Mouse (Mus musculus) lung, embryonic 15.5 days (tissue): ENCODE measurements around the gene Dcxr. TPM values are rescaled to one million over a fixed set of nuclear protein-coding genes. Genes with fewer than 3 reads are reported as not detected.

Source experiments
- ATAC-seq: fragments of 200-750 bp; cut with Nextera tagmentation; 2 replicates; pipeline ENCODE4 v1.8.0; 2017; ENCODE audit warnings: moderate number of reproducible peaks, borderline replicate concordance; ENCODE audit not compliant: low FRiP score, low TSS enrichment; ENCODE audit errors: extremely low read depth
- H3K27ac ChIP-seq: fragments of 300-500 bp; sonication (generic); 2 replicates; pipeline ENCODE4 v1.5.1; 2015; ENCODE audit warnings: moderate library complexity, mild to moderate bottlenecking, inconsistent platforms
- H3K27me3 ChIP-seq: fragments of 300-500 bp; sonication (generic); 2 replicates; pipeline ENCODE4 v1.6.1; 2015; ENCODE audit warnings: inconsistent platforms
- H3K36me3 ChIP-seq: fragments of 300-500 bp; sonication (generic); 2 replicates; pipeline ENCODE4 v1.6.1; 2015; ENCODE audit warnings: inconsistent platforms
- H3K4me1 ChIP-seq: fragments of 300-500 bp; sonication (generic); 2 replicates; pipeline ENCODE4 v1.6.1; 2015; ENCODE audit warnings: inconsistent platforms
- H3K4me2 ChIP-seq: fragments of 300-500 bp; sonication (generic); 2 replicates; pipeline ENCODE4 v1.6.1; 2015; ENCODE audit warnings: inconsistent platforms, mild to moderate bottlenecking, moderate library complexity
- H3K4me3 ChIP-seq: fragments of 300-500 bp; sonication (generic); 2 replicates; pipeline ENCODE4 v1.5.1; 2015; ENCODE audit warnings: mild to moderate bottlenecking, inconsistent platforms
- H3K9ac ChIP-seq: fragments of 300-500 bp; sonication (generic); 2 replicates; pipeline ENCODE4 v1.6.1; 2015; ENCODE audit warnings: inconsistent platforms
- H3K9me3 ChIP-seq: fragments of 300-500 bp; sonication (generic); 2 replicates; pipeline ENCODE4 v1.6.1; 2016; ENCODE audit warnings: inconsistent platforms
- WGBS: fragments of 180-500 bp; shearing (Covaris S2); methylation state at CpG from one replicate; pipeline ENCODE4 v1.1.7; 2015; 5-methylcytosine and 5-hydroxymethylcytosine counted together
- polyA plus RNA-seq: library from polyadenylated mRNA; unstranded; fragments of >200 nt; fragmentation: Nextera tagmentation; extraction: Ambion mirVana; gene quantifications from 2 replicates; pipeline ENCODE4 v1.2.1, GENCODE M21; 2015

The Dcxr gene
- polyA plus RNA-seq, 1 experiment from 2014 or later = 55.1 TPM

DNA sequence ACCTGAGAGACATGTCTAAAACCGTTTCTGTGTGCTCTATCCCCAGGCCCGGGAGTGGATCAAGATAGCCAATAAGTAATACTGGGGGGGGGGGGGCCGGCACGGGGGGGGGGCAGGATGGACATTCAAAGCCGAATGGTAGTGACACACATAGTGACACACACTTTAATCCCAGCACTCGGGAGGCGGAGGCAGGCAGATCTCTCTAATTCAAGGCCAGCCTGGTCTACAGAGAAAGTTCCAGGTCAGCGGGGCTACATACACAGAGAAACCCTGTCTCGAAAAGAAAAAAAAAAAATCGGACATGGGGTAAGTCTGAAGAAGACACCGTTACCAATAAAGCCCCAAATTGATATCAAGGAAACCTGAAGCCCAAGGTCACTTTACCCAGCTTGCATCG, 483 bp upstream of the Dcxr start:
- Histone ChIP-seq H3K27ac (no peak overlapping the region), H3K27me3 (no peaks in the 10 kb centered on the region), H3K9me3 (no peaks in the 10 kb centered on the region), H3K9ac (no peak overlapping the region), H3K4me2 (peak overlapping the region; percentile 80; the same call in 1 of the 2 replicates), H3K36me3 (0 out of 2 replicates have a peak, but pooled peaks cover 5% of the 10 kb centered on the region), H3K4me1 (peaks cover 21% of the 10 kb centered on the region), H3K4me3 (no peak overlapping the region)
- ATAC-seq = no peak
- 54% methylated on average over 12 of the region's 12 CpGs for WGBS

- peak; percentile 5; the same call in 1 of the 2 replicates for ATAC-seq
- peak overlapping the region; percentile 52 for H3K9ac ChIP-seq
- peak overlapping the region; percentile 48; the same call in 1 of the 2 replicates for H3K27ac ChIP-seq
- 0 out of 2 replicates have a peak, but pooled peaks cover 5% of the 10 kb centered on the region for H3K36me3 ChIP-seq
- no peaks in the 10 kb centered on the region for H3K9me3 ChIP-seq
- 17% methylated on average over 36 of the region's 36 CpGs for WGBS
- peaks cover 31% of the 10 kb centered on the region for H3K4me1 ChIP-seq
- peak overlapping the region; percentile 80 for H3K4me2 ChIP-seq
- H3K27me3 ChIP-seq = peaks cover 5% of the 10 kb centered on the region; the same call in 1 of the 2 replicates
- H3K4me3 ChIP-seq = peak overlapping the region; percentile 63
These were observed 575 bp downstream of the Dcxr start for GRCm38 (mm10) chr11:120726243-120727168.

DNA sequence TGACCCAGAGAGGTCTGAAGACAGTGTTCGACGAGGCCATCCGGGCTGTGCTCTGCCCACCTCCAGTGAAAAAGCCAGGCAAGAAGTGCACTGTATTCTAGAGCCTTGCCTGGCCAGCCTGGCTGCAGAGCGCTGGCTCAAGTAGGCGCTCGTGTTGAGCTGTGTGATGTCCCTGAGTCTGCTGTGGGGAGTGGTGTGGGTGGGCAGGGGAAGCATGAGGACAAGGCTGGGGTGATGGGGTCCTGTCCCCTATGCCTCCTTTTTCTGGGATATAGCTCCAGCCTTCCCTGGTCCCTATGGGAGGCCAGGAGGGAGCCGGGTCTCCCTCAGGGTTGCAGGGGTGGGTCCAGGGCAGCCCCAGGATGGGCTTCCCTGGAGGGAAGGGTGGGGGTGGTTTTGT, 3.6 kb downstream of the Dcxr start:
- no peak overlapping the region for H3K27ac ChIP-seq

GRCm38 (mm10) chr11:120722761-120723382, 4.2 kb downstream of the Dcxr start:
- Histone ChIP-seq H3K27me3 (peaks cover 5% of the 10 kb centered on the region; the same call in 1 of the 2 replicates), H3K4me1 (peaks cover 31% of the 10 kb centered on the region), H3K9me3 (no peaks in the 10 kb centered on the region), H3K4me3 (no peak overlapping the region), H3K9ac (no peak overlapping the region), H3K27ac (no peak overlapping the region), H3K4me2 (peak overlapping the region; percentile 99; the same call in 1 of the 2 replicates), H3K36me3 (peaks cover 21% of the 10 kb centered on the region)
- no peak for ATAC-seq
- 82% methylated on average over 11 of the region's 11 CpGs for WGBS

More for the DNA sequence above, 3.6 kb downstream of the Dcxr start:
- H3K9ac ChIP-seq = no peak overlapping the region
- ATAC-seq = no peak
- no peaks in the 10 kb centered on the region for H3K9me3 ChIP-seq
- H3K27me3 ChIP-seq = peaks cover 5% of the 10 kb centered on the region; the same call in 1 of the 2 replicates
- H3K4me1 ChIP-seq = peaks cover 31% of the 10 kb centered on the region
- H3K4me2 ChIP-seq = no peak overlapping the region
- H3K36me3 ChIP-seq = peaks cover 16% of the 10 kb centered on the region
- H3K4me3 ChIP-seq = no peak overlapping the region
- WGBS = 75% methylated on average over 7 of the region's 7 CpGs

DNA sequence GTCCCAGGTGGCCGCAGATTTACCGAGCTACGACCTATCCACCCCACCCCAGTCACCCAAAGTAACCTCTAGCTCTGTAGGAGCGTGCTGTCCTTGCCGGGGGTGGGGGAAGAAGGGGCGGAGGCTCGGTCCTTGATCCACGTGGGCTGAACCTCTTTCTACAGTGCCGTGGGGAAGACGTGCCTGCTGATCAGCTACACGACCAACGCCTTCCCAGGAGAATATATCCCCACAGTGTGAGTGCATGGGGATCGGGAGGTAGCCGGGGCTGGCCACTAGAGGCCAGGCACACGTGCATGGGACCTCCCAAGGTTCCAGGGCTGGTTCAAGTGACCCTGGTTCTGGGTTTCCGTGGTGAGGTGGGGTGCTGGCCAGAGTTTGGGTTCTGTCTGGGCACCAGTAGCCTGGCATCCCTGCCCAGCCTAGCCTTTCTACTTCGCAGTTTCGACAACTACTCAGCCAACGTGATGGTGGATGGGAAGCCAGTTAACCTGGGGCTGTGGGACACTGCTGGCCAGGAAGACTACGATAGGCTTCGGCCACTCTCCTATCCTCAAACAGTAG, 4.9 kb downstream of the Dcxr start:
- Histone ChIP-seq H3K4me1 (peaks cover 31% of the 10 kb centered on the region), H3K27ac (peak overlapping the region; percentile 66), H3K4me3 (peak overlapping the region; percentile 63), H3K9ac (peak overlapping the region; percentile 73), H3K27me3 (peaks cover 5% of the 10 kb centered on the region; the same call in 1 of the 2 replicates), H3K4me2 (peak overlapping the region; percentile 99), H3K9me3 (no peaks in the 10 kb centered on the region), H3K36me3 (peaks cover 28% of the 10 kb centered on the region)
- ATAC-seq = no peak
- 18% methylated on average over 21 of the region's 21 CpGs for WGBS

- Histone ChIP-seq H3K4me3 (peak within 1 kb of the TSS; percentile 63), H3K4me1 (peaks cover 25% of the 10 kb centered on the region), H3K27me3 (peaks cover 5% of the 10 kb centered on the region; the same call in 1 of the 2 replicates), H3K9ac (peak within 1 kb of the TSS; percentile 73), H3K36me3 (peaks cover 32% of the 10 kb centered on the region), H3K9me3 (no peaks in the 10 kb centered on the region), H3K4me2 (peak within 1 kb of the TSS; percentile 99), H3K27ac (peak within 1 kb of the TSS; percentile 66)
- peak; percentile 70 for ATAC-seq
- WGBS = under 1% methylated on average over 80 of the region's 90 CpGs
These were observed 5.7 kb downstream of the Dcxr start, which contains the start of gene Rac3 for GRCm38 (mm10) chr11:120721124-120722066. TSS of gene Rac3 (plus strand) at chr11:120721470.

DNA sequence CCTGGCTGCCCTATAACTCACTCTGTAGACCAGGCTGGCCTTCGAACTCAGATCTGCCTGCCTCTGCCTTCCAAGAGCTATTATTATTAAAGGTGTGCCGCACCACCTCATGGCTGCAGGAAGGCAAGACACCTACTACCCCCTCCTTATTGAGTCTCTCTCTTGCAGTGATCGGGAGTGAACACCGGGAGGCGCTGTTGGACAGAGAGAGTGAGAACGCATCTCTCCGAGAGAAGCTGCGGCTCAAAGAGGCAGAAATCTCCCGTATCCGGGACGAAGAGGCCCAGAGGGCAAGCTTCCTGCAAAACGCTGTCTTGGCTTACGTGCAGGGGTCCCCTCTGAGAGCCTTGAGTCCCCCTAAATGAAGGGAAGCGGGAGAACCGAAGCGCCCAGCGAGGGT, 6.6 kb downstream of the Dcxr start:
- H3K27me3 ChIP-seq = peaks cover 5% of the 10 kb centered on the region; the same call in 1 of the 2 replicates
- WGBS = 17% methylated on average over 17 of the region's 17 CpGs
- H3K4me3 ChIP-seq = peak overlapping the region; percentile 63
- ATAC-seq = no peak
- H3K27ac ChIP-seq = no peak overlapping the region; the same call in 1 of the 2 replicates
- H3K4me2 ChIP-seq = peak overlapping the region; percentile 99
- peaks cover 20% of the 10 kb centered on the region for H3K4me1 ChIP-seq
- H3K9ac ChIP-seq = peak overlapping the region; percentile 73
- no peaks in the 10 kb centered on the region for H3K9me3 ChIP-seq
- H3K36me3 ChIP-seq = peaks cover 33% of the 10 kb centered on the region

GRCm38 (mm10) chr11:120719841-120720376, 7.2 kb downstream of the Dcxr start:
- no peak overlapping the region; the same call in 1 of the 2 replicates for H3K4me2 ChIP-seq
- 87% methylated on average over 13 of the region's 13 CpGs for WGBS
- no peak for ATAC-seq

GRCm38 (mm10) chr11:120719242-120719641, 7.8 kb downstream of the Dcxr start:
- no peaks in the 10 kb centered on the region for H3K9me3 ChIP-seq
- no peak for ATAC-seq
- H3K9ac ChIP-seq = no peak overlapping the region
- peaks cover 29% of the 10 kb centered on the region for H3K4me1 ChIP-seq
- no peak overlapping the region for H3K4me3 ChIP-seq
- WGBS = 85% methylated on average over 9 of the region's 9 CpGs
- no peak overlapping the region for H3K27ac ChIP-seq
- H3K36me3 ChIP-seq = peaks cover 34% of the 10 kb centered on the region
- H3K4me2 ChIP-seq = no peak overlapping the region
- peaks cover 5% of the 10 kb centered on the region; the same call in 1 of the 2 replicates for H3K27me3 ChIP-seq

More at GRCm38 (mm10) chr11:120719841-120720376, 7.2 kb downstream of the Dcxr start:
- Histone ChIP-seq H3K9ac (no peak overlapping the region), H3K4me3 (no peak overlapping the region), H3K36me3 (peaks cover 34% of the 10 kb centered on the region), H3K27ac (no peak overlapping the region), H3K9me3 (no peaks in the 10 kb centered on the region), H3K4me1 (peaks cover 23% of the 10 kb centered on the region), H3K27me3 (peaks cover 5% of the 10 kb centered on the region; the same call in 1 of the 2 replicates)

GRCm38 (mm10) chr11:120715131-120715530, 11.9 kb downstream of the Dcxr start:
- no peak overlapping the region for H3K27ac ChIP-seq
- WGBS = 85% methylated on average over 9 of the region's 9 CpGs
- no peak overlapping the region; the same call in 1 of the 2 replicates for H3K4me3 ChIP-seq
- no peaks in the 10 kb centered on the region for H3K9me3 ChIP-seq
- peak overlapping the region; percentile 94; the same call in 1 of the 2 replicates for H3K4me2 ChIP-seq
- H3K36me3 ChIP-seq = peaks cover 34% of the 10 kb centered on the region
- peak overlapping the region; percentile 66; the same call in 1 of the 2 replicates for H3K9ac ChIP-seq
- peaks cover 25% of the 10 kb centered on the region for H3K4me1 ChIP-seq
- no peak for ATAC-seq
- no peaks in the 10 kb centered on the region for H3K27me3 ChIP-seq
